Mouse (Mus musculus): ENCODE data around the gene Eif4a2. TPM values are rescaled to one million over a fixed set of nuclear protein-coding genes. Genes with fewer than 3 reads are reported as not detected.

Gene Eif4a2
- total RNA-seq, 2 experiments from 2014 or later = 294 to 336 TPM

Small RNAs within 50 kb of the gene (microRNA-seq; reads per million reads assigned to microRNA genes)
- gene Gm49346 = 1.3 to 2.0 reads per million in 2 experiments

Other genes with a start within 250 kb of the Eif4a2 start
- gene Tbccd1, start 249.8 kb upstream of the Eif4a2 start, total RNA-seq (2021) = 1 to 10 TPM; 5.0 to 6.2 TPM
- 10 to 100 TPM; 36.0 to 41.9 TPM for gene Dnajb11, start 249.6 kb upstream of the Eif4a2 start, total RNA-seq (2021)
- gene Ahsg, start 216.2 kb upstream of the Eif4a2 start, total RNA-seq (2021) = under 1 TPM; 0.23 to 0.58 TPM
- gene Fetub, start 189.1 kb upstream of the Eif4a2 start, total RNA-seq (2021) = not detected
- not detected for gene Hrg, start 156.4 kb upstream of the Eif4a2 start, total RNA-seq (2021)
- gene Kng2, start 78.0 kb upstream of the Eif4a2 start, total RNA-seq (2021) = not detected
- gene Kng1, start 49.6 kb upstream of the Eif4a2 start, total RNA-seq (2021) = not detected
- 1 to 10 TPM; 6.1 to 6.5 TPM for gene Rfc4, start 20.3 kb downstream of the Eif4a2 start, total RNA-seq (2021)
- 1 to 10 TPM in 1 of 2 experiments, under 1 TPM in 1; 0.93 to 3.9 TPM for gene Adipoq, start 39.1 kb downstream of the Eif4a2 start, total RNA-seq (2021)
- gene St6gal1, start 117.3 kb downstream of the Eif4a2 start, total RNA-seq (2021) = 1 to 10 TPM; 6.4 to 8.9 TPM

Data from gastrocnemius, postnatal 14 days (tissue).